Mouse (Mus musculus) heart, postnatal 36 days (tissue): ENCODE measurements at regions not wholly inside any gene's neighbourhood (a gene's known extent, or its start where the extent isn't known, plus 50 kb on each side); places are given as distances from the start of the nearest gene placed in this dataset.
A peak's percentile ranks its signal among the peaks of the same experiment; 100 is the strongest.
"Not testable (repeated sequence)": the region's sequence is repeated elsewhere in the genome, so short reads cannot be mapped to it uniquely, and the experiment has no call there.

ENCODE experiments used
- DNase-seq, 2 experiments: peaks; one replicate each; pipeline ENCODE4 v3.0.0; 2021 to 2022
- intact Hi-C: fragments of 180-260 bp; cut with DNase I; formaldehyde crosslinking; loops from one replicate; pipeline ENCODE4 v1.15.1; 2025

DNA sequence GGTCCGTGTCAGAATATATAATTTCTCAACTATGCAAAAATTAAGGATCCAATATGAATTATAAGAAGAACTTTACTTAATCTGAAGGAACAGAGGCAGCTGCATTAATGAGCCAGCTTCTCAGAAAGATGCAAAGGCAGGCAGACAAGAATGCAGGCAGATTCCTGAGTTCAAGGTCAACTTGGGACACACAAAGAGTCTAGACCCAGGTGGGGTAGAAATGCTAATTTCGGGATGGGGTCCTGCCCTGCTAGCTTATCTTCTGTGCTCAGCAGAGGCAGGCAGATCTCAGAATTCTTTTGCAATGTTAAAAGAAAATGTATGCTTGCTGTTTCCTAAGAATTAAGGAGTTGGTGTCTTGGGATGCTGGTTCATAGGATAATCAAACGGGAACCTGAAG, 181.9 kb upstream of the Dlgap1 start:
- DNase-seq = no peak
- intact Hi-C loops = no loop called here

DNA sequence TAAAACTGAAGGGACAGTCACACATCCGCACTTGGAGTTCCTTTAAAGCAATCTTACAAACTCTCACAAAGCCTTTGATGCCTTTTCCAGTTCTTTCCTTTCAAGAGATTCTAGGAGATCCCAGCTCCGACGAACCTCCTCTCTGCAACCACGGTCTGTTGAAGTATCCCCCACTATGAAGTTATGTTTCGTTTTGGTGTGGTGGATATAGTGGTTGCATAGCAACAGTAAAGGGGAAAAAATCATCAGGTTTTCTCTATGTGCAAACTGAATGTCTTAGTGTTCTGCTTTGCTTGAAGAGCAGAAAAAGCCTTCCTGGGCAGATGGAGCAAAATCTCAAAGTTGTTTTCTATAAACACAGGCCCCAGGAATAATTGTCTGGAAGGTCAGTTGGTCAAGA, 147.4 kb upstream of the Dlgap1 start:
- intact Hi-C loops = no loop called here
- DNase-seq = no peak

DNA sequence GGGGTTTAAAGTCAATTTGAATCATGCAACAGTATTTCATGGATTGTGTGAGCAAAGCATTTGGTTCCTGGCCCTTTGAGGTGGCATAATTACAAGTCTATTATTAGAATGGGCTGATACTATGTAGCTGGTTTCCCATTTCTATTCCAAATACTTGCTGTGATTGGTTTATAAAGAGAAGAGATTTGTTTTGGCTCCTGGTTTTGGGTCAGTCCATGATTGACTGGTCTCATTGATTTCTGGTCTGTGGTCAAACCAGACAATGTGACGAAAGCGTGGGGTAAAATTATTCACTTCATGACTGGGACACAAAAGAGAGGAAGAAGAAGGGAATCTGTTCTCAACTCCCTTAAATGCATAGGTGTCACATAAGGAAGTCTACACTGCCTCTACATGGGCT, 147.0 kb upstream of the Dlgap1 start:
- intact Hi-C loops = no loop called here
- no peak for DNase-seq

DNA sequence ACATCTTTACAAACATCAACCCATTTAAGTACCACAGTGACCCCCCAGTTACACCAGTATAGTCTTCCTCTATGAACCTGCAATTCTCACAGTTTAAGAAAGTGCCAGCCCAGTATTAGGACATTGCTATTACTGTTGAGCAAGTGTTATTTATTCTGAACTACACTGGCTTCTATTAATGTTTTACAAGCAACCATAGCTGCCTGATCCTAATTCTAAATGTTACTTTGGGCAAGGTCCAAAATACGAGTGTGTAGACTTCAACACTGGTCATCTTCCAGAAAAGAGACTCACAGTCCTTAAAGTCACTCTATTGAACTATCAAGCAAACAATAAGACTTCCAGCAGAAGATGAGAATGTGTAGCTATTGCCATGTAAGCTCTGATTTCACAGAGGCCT, 146.0 kb upstream of the Dlgap1 start:
- no peak for DNase-seq

DNA sequence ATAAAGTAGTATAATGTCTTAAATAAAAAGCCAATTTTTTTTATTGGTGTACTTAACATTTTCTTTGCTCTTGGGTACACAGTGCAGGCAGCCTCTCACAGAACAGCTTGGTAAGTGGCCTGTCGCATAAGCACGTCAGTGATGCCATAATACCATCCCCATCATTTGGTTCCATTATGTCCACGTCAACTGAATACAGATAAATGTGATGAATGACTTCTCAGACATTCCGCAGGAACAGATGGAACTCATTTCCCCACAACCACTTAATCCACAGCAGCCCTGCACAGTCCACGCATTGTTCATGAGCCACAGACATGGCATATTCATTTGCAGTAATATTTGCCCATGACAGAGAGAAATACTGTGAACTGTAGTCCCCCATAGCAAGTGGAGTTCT, 127.6 kb upstream of the Dlgap1 start:
- intact Hi-C loops = no loop called here

More for the DNA sequence above, 146.0 kb upstream of the Dlgap1 start:
- intact Hi-C loops = no loop called here

DNA sequence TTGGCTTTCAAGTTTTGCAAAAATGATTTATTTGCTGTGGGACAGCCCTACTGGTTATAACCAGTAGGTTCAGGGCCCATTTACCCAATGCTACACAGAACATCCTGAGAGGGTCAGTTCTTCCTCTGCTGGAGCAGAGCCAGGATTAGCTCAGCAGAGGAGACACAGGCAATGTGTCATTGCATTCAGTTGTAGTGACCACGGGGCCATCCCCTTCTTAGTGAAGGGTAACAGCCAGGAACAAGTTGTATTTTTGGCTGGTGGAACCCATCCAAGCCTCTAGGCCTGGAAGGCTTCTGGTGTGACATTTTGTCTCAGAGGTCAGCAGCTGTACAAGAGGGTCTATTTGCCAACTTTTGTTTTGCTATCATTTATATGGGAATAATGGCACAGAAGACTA, 120.6 kb upstream of the Dlgap1 start:
- intact Hi-C loops = no loop called here
- DNase-seq = peak in 1 of 2 experiments; percentile 6

More for the DNA sequence above, 127.6 kb upstream of the Dlgap1 start:
- DNase-seq = no peak

DNA sequence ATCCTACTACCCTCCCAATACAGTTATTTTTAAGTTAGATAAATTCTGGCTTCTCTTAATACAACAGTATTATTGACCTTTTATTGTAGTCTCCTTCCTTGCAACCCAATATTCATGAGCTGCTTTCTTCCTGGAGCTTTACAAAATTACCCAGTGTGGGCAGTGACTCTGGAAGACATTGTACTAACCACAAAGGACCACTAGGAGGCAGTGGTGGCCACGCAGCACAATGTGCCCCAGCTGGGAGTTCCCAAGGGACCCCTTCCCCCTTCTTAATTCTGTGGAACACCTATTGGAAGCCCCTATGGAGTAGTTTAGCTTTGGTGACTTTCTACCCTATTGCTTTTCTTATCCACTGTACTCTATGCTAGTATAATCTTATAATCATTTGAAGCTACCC, 118.8 kb upstream of the Dlgap1 start:
- DNase-seq = no peak
- intact Hi-C loops = no loop called here

DNA sequence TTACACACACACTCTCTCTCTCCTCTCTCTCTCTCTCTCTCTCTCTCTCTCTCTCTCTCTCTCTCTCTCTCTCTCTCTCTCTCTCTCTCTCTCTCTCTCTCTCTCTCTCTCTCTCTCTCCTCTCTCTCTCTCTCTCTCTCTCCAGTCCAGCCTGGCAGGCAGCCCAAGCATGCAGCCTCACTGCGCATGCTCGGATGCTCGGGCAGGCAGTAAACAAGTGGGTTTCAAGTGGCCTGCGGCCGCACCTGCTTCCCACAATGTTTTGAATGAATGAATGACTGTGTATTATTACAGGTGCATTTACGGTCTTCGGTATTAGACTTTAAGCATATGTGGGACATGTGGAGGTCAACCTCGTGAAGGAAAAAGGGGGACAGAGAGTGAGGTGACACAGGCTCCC, 88.9 kb upstream of the Dlgap1 start:
- intact Hi-C loops = not testable (repeated sequence)

DNA sequence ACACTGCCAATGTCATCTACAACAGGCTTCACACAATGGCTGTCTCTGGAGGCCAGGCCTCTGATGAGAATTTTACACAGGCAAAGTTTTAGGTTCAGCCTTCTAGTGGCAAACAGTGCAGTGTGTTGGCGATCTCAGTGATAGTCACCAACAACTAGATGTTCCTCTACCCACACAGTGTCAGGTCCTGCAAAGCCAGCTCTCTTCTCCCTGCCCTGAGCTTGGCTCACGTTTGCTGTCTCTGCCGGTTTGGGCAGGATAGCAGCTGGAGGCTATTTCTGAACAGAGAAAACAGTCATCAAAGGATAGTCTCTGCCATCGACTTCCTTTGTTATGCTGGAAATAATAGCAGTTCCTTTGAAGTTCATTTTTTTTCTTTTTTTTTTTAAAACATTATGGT, 74.9 kb upstream of the Dlgap1 start:
- no peak for DNase-seq
- intact Hi-C loops = no loop called here

More for the DNA sequence above, 88.9 kb upstream of the Dlgap1 start:
- not testable (repeated sequence) for DNase-seq
